Mouse (Mus musculus): Measurements from ENCODE around the gene Pxk. TPM values are rescaled to one million over a fixed set of nuclear protein-coding genes. Genes with fewer than 3 reads are reported as not detected.
A peak's percentile ranks its signal among the peaks of the same experiment; 100 is the strongest.

Pxk gene
- polyA plus RNA-seq, 1 experiment from 2014 or later, result 30.0 TPM

GRCm38 (mm10) chr14:8080165-8080679 is 17.8 kb upstream of the Pxk start, which contains the start of gene Rpp14:
Gene Rpp14, plus strand, starts transcription at chr14:8080367.
- Histone ChIP-seq H3K27ac (peak within 1 kb of the TSS; percentile 99), H3K36me3 (peaks cover 17% of the 10 kb centered on the region), H3K27me3 (no peaks in the 10 kb centered on the region), H3K9me3 (replicated peaks) (no peaks in the 10 kb centered on the region), H3K4me2 (peak within 1 kb of the TSS; percentile 78), H3K9ac (peak within 1 kb of the TSS; percentile 78), H3K4me1 (replicated peaks) (peaks cover 14% of the 10 kb centered on the region), H3K4me3 (peak within 1 kb of the TSS; percentile 77)
- WGBS, result under 1% methylated on average over 47 of the region's 47 CpGs
- ATAC-seq (replicated peaks; ENCODE audit: insufficient number of reproducible peaks, insufficient read depth, low FRiP score, low read depth), result peak; percentile 92

- WGBS, result 3% methylated on average over 11 of the region's 11 CpGs
- Histone ChIP-seq H3K36me3 (peaks cover 22% of the 10 kb centered on the region), H3K27ac (peak overlapping the region; percentile 99), H3K4me2 (peak overlapping the region; percentile 78), H3K9me3 (replicated peaks) (no peaks in the 10 kb centered on the region), H3K4me3 (peak overlapping the region; percentile 77), H3K4me1 (replicated peaks) (peaks cover 14% of the 10 kb centered on the region), H3K9ac (peak overlapping the region; percentile 78), H3K27me3 (no peaks in the 10 kb centered on the region)
- peak; percentile 30 for ATAC-seq (replicated peaks; ENCODE audit: insufficient number of reproducible peaks, insufficient read depth, low FRiP score, low read depth)
These were observed 17.3 kb upstream of the Pxk start for GRCm38 (mm10) chr14:8080718-8081117.

- no peak for ATAC-seq (replicated peaks; ENCODE audit: insufficient number of reproducible peaks, insufficient read depth, low FRiP score, low read depth)
- Histone ChIP-seq H3K9me3 (replicated peaks) (no peaks in the 10 kb centered on the region), H3K4me2 (no peak overlapping the region), H3K27me3 (no peaks in the 10 kb centered on the region), H3K9ac (no peak overlapping the region), H3K4me1 (replicated peaks) (peaks cover 14% of the 10 kb centered on the region), H3K27ac (no peak overlapping the region), H3K36me3 (peaks cover 44% of the 10 kb centered on the region), H3K4me3 (no peak overlapping the region)
- WGBS, result 90% methylated on average over 1 of the region's 1 CpGs
These were observed 15.1 kb upstream of the Pxk start for GRCm38 (mm10) chr14:8082949-8083348.

GRCm38 (mm10) chr14:8089016-8089415 is 9.0 kb upstream of the Pxk start:
- H3K36me3 ChIP-seq, result peaks cover 68% of the 10 kb centered on the region
- no peak overlapping the region for H3K4me3 ChIP-seq
- no peak overlapping the region for H3K27ac ChIP-seq
- no peaks in the 10 kb centered on the region for H3K9me3 ChIP-seq (replicated peaks)
- H3K4me1 ChIP-seq (replicated peaks), result no peaks in the 10 kb centered on the region
- H3K4me2 ChIP-seq, result no peak overlapping the region
- no peak for ATAC-seq (replicated peaks; ENCODE audit: insufficient number of reproducible peaks, insufficient read depth, low FRiP score, low read depth)
- 86% methylated on average over 2 of the region's 2 CpGs for WGBS
- no peak overlapping the region for H3K9ac ChIP-seq
- no peaks in the 10 kb centered on the region for H3K27me3 ChIP-seq

- no peak for ATAC-seq (replicated peaks; ENCODE audit: insufficient number of reproducible peaks, insufficient read depth, low FRiP score, low read depth)
- H3K9ac ChIP-seq, result no peak overlapping the region
- H3K4me1 ChIP-seq (replicated peaks), result peaks cover 7% of the 10 kb centered on the region
- no peak overlapping the region for H3K4me2 ChIP-seq
- H3K36me3 ChIP-seq, result peaks cover 32% of the 10 kb centered on the region
- 84% methylated on average over 2 of the region's 2 CpGs for WGBS
- no peaks in the 10 kb centered on the region for H3K27me3 ChIP-seq
- H3K4me3 ChIP-seq, result no peak overlapping the region
- H3K27ac ChIP-seq, result no peak overlapping the region
- H3K9me3 ChIP-seq (replicated peaks), result no peaks in the 10 kb centered on the region
These were observed 5.4 kb upstream of the Pxk start for GRCm38 (mm10) chr14:8092573-8092972.

GRCm38 (mm10) chr14:8093427-8093826 is 4.6 kb upstream of the Pxk start:
- Histone ChIP-seq H3K4me3 (no peak overlapping the region), H3K9me3 (replicated peaks) (no peaks in the 10 kb centered on the region), H3K36me3 (peaks cover 28% of the 10 kb centered on the region), H3K27me3 (no peaks in the 10 kb centered on the region), H3K4me2 (no peak overlapping the region), H3K27ac (no peak overlapping the region), H3K9ac (no peak overlapping the region), H3K4me1 (replicated peaks) (peaks cover 9% of the 10 kb centered on the region)
- WGBS, result 60% methylated on average over 5 of the region's 5 CpGs
- no peak for ATAC-seq (replicated peaks; ENCODE audit: insufficient number of reproducible peaks, insufficient read depth, low FRiP score, low read depth)

- H3K9me3 ChIP-seq (replicated peaks), result no peaks in the 10 kb centered on the region
- no peaks in the 10 kb centered on the region for H3K27me3 ChIP-seq
- H3K36me3 ChIP-seq, result peaks cover 12% of the 10 kb centered on the region
- peak overlapping the region; percentile 38; the same call in 1 of the 2 replicates for H3K4me2 ChIP-seq
- ATAC-seq (replicated peaks; ENCODE audit: insufficient number of reproducible peaks, insufficient read depth, low FRiP score, low read depth), result no peak
- H3K4me1 ChIP-seq (replicated peaks), result peaks cover 20% of the 10 kb centered on the region
- no peak overlapping the region for H3K4me3 ChIP-seq
- no peak overlapping the region for H3K9ac ChIP-seq
- H3K27ac ChIP-seq, result peak overlapping the region; percentile 48
- 52% methylated on average over 3 of the region's 3 CpGs for WGBS
These were observed 3.0 kb upstream of the Pxk start for GRCm38 (mm10) chr14:8094931-8095561.

- 52% methylated on average over 7 of the region's 7 CpGs for whole genome bisulfite sequencing
- H3K9me3 ChIP-seq (replicated peaks), result no peaks in the 10 kb centered on the region
- ATAC-seq (replicated peaks; ENCODE audit: insufficient number of reproducible peaks, insufficient read depth, low FRiP score, low read depth), result no peak
- H3K36me3 ChIP-seq, result peaks cover 7% of the 10 kb centered on the region; the same call in 1 of the 2 replicates
- H3K4me2 ChIP-seq, result peak overlapping the region; percentile 38
- H3K4me1 ChIP-seq (replicated peaks), result peaks cover 22% of the 10 kb centered on the region
- H3K9ac ChIP-seq, result no peak overlapping the region
- no peak overlapping the region for H3K4me3 ChIP-seq
- peak overlapping the region; percentile 48 for H3K27ac ChIP-seq
- no peaks in the 10 kb centered on the region for H3K27me3 ChIP-seq
These were observed 2.5 kb upstream of the Pxk start for GRCm38 (mm10) chr14:8095562-8095950.

GRCm38 (mm10) chr14:8098687-8098995 is 630 bp downstream of the Pxk start:
- H3K4me2 ChIP-seq, result peak overlapping the region; percentile 75
- 2% methylated on average over 5 of the region's 5 CpGs for WGBS
- H3K27me3 ChIP-seq, result no peaks in the 10 kb centered on the region
- peak overlapping the region; percentile 80 for H3K9ac ChIP-seq
- no peaks in the 10 kb centered on the region for H3K9me3 ChIP-seq (replicated peaks)
- peak overlapping the region; percentile 83 for H3K4me3 ChIP-seq
- H3K36me3 ChIP-seq, result no peaks in the 10 kb centered on the region
- ATAC-seq (replicated peaks; ENCODE audit: insufficient number of reproducible peaks, insufficient read depth, low FRiP score, low read depth), result no peak
- H3K27ac ChIP-seq, result peak overlapping the region; percentile 73
- H3K4me1 ChIP-seq (replicated peaks), result peaks cover 22% of the 10 kb centered on the region

GRCm38 (mm10) chr14:8099561-8100021 is 1.6 kb downstream of the Pxk start:
- H3K9me3 ChIP-seq (replicated peaks), result no peaks in the 10 kb centered on the region
- H3K27me3 ChIP-seq, result no peaks in the 10 kb centered on the region
- H3K4me2 ChIP-seq, result peak overlapping the region; percentile 75
- H3K4me3 ChIP-seq, result peak overlapping the region; percentile 20; the same call in 1 of the 2 replicates
- no peak for ATAC-seq (replicated peaks; ENCODE audit: insufficient number of reproducible peaks, insufficient read depth, low FRiP score, low read depth)
- WGBS, result 59% methylated on average over 10 of the region's 10 CpGs
- no peaks in the 10 kb centered on the region for H3K36me3 ChIP-seq
- no peak overlapping the region for H3K9ac ChIP-seq
- H3K27ac ChIP-seq, result no peak overlapping the region
- H3K4me1 ChIP-seq (replicated peaks), result peaks cover 22% of the 10 kb centered on the region

GRCm38 (mm10) chr14:8101886-8102285 is 3.9 kb downstream of the Pxk start:
- H3K36me3 ChIP-seq, result no peaks in the 10 kb centered on the region
- WGBS, result 90% methylated on average over 8 of the region's 8 CpGs
- no peak overlapping the region for H3K4me3 ChIP-seq
- no peaks in the 10 kb centered on the region for H3K9me3 ChIP-seq (replicated peaks)
- no peaks in the 10 kb centered on the region for H3K27me3 ChIP-seq
- H3K9ac ChIP-seq, result no peak overlapping the region
- H3K4me1 ChIP-seq (replicated peaks), result peaks cover 15% of the 10 kb centered on the region
- no peak for ATAC-seq (replicated peaks; ENCODE audit: insufficient number of reproducible peaks, insufficient read depth, low FRiP score, low read depth)
- no peak overlapping the region for H3K4me2 ChIP-seq
- no peak overlapping the region for H3K27ac ChIP-seq

GRCm38 (mm10) chr14:8102676-8103075 is 4.7 kb downstream of the Pxk start:
- H3K4me3 ChIP-seq, result no peak overlapping the region
- no peak overlapping the region for H3K27ac ChIP-seq
- 84% methylated on average over 12 of the region's 12 CpGs for WGBS
- no peaks in the 10 kb centered on the region for H3K9me3 ChIP-seq (replicated peaks)
- no peaks in the 10 kb centered on the region for H3K27me3 ChIP-seq
- no peak for ATAC-seq (replicated peaks; ENCODE audit: insufficient number of reproducible peaks, insufficient read depth, low FRiP score, low read depth)
- no peaks in the 10 kb centered on the region for H3K36me3 ChIP-seq
- peaks cover 15% of the 10 kb centered on the region for H3K4me1 ChIP-seq (replicated peaks)
- no peak overlapping the region for H3K9ac ChIP-seq
- H3K4me2 ChIP-seq, result no peak overlapping the region
